In genomic region chr3:55084781-55085180, GRCm38 (mm10) we compare ENCODE assay signal across 31 mouse cellular contexts. TPM values are rescaled to one million over a fixed set of nuclear protein-coding genes. Genes with fewer than 3 reads are reported as not detected.
DNase-seq lines count a peak whose midpoint lies in the region; ATAC-seq and TF ChIP-seq lines count a peak whose summit lies in the region.
"Had no signal": no experiment of that assay in that cellular context is flagged by ENCODE, and none has a peak within 500 bp of the region (broad histone marks: within the 10 kb centered on the region; RNA-seq: fewer than 3 reads in every experiment).

No protein-coding gene starts in this region.

- no peak overlapping the region for H3K9ac ChIP-seq in forebrain, postnatal 0 days
- no peak overlapping the region for H3K9ac ChIP-seq in hindbrain, postnatal 0 days (replicated peaks; ENCODE audit: low read length)
- no peak overlapping the region for H3K9ac ChIP-seq in hindbrain, embryonic 11.5 days (ENCODE audit: low read depth, low read length)
- no peak overlapping the region for H3K9ac ChIP-seq in midbrain, postnatal 0 days (replicated peaks; ENCODE audit: low read length, poor library complexity, severe bottlenecking)
- no peak overlapping the region for H3K9ac ChIP-seq in midbrain, embryonic 13.5 days (replicated peaks)
- H3K9ac ChIP-seq: heart, embryonic 13.5 days; hindbrain, embryonic 15.5 days had no signal

- no peak overlapping the region for H3K27ac ChIP-seq in forebrain, postnatal 0 days (ENCODE audit: low read depth, low read length)
- H3K27ac ChIP-seq in forebrain, embryonic 10.5 days, result no peak overlapping the region
- H3K27ac ChIP-seq in hindbrain, postnatal 0 days, result 0 out of 2 replicates have a peak overlapping the region, but pooled peaks have one; percentile 9
- H3K27ac ChIP-seq in hindbrain, embryonic 11.5 days (ENCODE audit: low read depth, low read length), result no peak overlapping the region
- H3K27ac ChIP-seq in midbrain, postnatal 0 days (ENCODE audit: low read depth, low read length), result no peak overlapping the region
- no peak overlapping the region for H3K27ac ChIP-seq in midbrain, embryonic 13.5 days
- H3K27ac ChIP-seq: heart, adult 2 months; heart, embryonic 10.5 days; heart, embryonic 13.5 days; hindbrain, embryonic 15.5 days had no signal

- DNase-seq in cerebellum, postnatal 14 days, result peak; percentile 46 to 53
- no peak for DNase-seq in cerebellum, adult 9-10 months
- DNase-seq in forebrain, postnatal 0 days, result no peak
- DNase-seq in forebrain, embryonic 10.5 days (ENCODE audit: extremely low spot score, low spot score), result no peak
- peak; percentile 53 for DNase-seq in hindbrain, postnatal 0 days (ENCODE audit: low spot score)
- no peak for DNase-seq in hindbrain, embryonic 11.5 days (ENCODE audit: low spot score)
- DNase-seq in midbrain, postnatal 0 days (ENCODE audit: low spot score), result peak; percentile 66
- DNase-seq: adrenal gland, adult 2 months; adrenal gland, postnatal 14 days; B cell, adult 2 months; cerebellum, adult 11-12 months; cerebellum, adult 8-10 months; gastrocnemius, postnatal 10 days; gastrocnemius, postnatal 36 days; heart, adult 2 months; heart, postnatal 14 days; heart, postnatal 4 days; kidney, adult 18-20 months; kidney, adult 9 months had no signal

- TF ChIP-seq CTCF in forebrain, postnatal 0 days (IDR thresholded peaks at IDR 0.05; ENCODE audit: low read depth), result no peak
- no peak for TF ChIP-seq CTCF in hindbrain, postnatal 0 days (IDR thresholded peaks at IDR 0.05; ENCODE audit: low read depth)
- TF ChIP-seq CTCF in midbrain, postnatal 0 days (IDR thresholded peaks at IDR 0.05), result no peak

- no peaks in the 10 kb centered on the region for H3K4me1 ChIP-seq in forebrain, postnatal 0 days (ENCODE audit: insufficient read depth)
- H3K4me1 ChIP-seq in forebrain, embryonic 10.5 days, result no peaks in the 10 kb centered on the region
- peaks cover 5% of the 10 kb centered on the region; the same call in 1 of the 2 replicates for H3K4me1 ChIP-seq in hindbrain, postnatal 0 days (ENCODE audit: insufficient read depth, low read length)
- H3K4me1 ChIP-seq in hindbrain, embryonic 11.5 days (replicated peaks; ENCODE audit: control insufficient read depth, insufficient read depth, low read length), result no peaks in the 10 kb centered on the region
- no peaks in the 10 kb centered on the region for H3K4me1 ChIP-seq in midbrain, postnatal 0 days (ENCODE audit: insufficient read depth, low read length)
- H3K4me1 ChIP-seq in midbrain, embryonic 13.5 days (replicated peaks), result peaks cover 5% of the 10 kb centered on the region
- H3K4me1 ChIP-seq: heart, embryonic 10.5 days had no signal

- no peak overlapping the region for H3K4me3 ChIP-seq in forebrain, postnatal 0 days (ENCODE audit: low read depth, low read length)
- H3K4me3 ChIP-seq in forebrain, embryonic 10.5 days, result no peak overlapping the region
- H3K4me3 ChIP-seq in hindbrain, postnatal 0 days (ENCODE audit: low read length), result no peak overlapping the region
- H3K4me3 ChIP-seq in hindbrain, embryonic 11.5 days (ENCODE audit: low read depth, low read length), result no peak overlapping the region
- H3K4me3 ChIP-seq in midbrain, postnatal 0 days (ENCODE audit: low read depth, low read length), result no peak overlapping the region
- no peak overlapping the region for H3K4me3 ChIP-seq in midbrain, embryonic 13.5 days (replicated peaks)
- H3K4me3 ChIP-seq: heart, adult 2 months; heart, embryonic 10.5 days; heart, embryonic 13.5 days; hindbrain, embryonic 15.5 days had no signal

- H3K9me3 ChIP-seq in forebrain, postnatal 0 days (ENCODE audit: low read length), result no peaks in the 10 kb centered on the region
- H3K9me3 ChIP-seq in forebrain, embryonic 10.5 days, result no peaks in the 10 kb centered on the region
- no peaks in the 10 kb centered on the region for H3K9me3 ChIP-seq in hindbrain, postnatal 0 days (ENCODE audit: low read length)
- H3K9me3 ChIP-seq in hindbrain, embryonic 11.5 days (ENCODE audit: control insufficient read depth, low read length), result no peaks in the 10 kb centered on the region
- no peaks in the 10 kb centered on the region for H3K9me3 ChIP-seq in midbrain, postnatal 0 days (ENCODE audit: low read length)
- H3K9me3 ChIP-seq in midbrain, embryonic 13.5 days, result no peaks in the 10 kb centered on the region
- H3K9me3 ChIP-seq: G1E; heart, embryonic 10.5 days; heart, embryonic 13.5 days; hindbrain, embryonic 15.5 days had no signal

- peak; percentile 44; the same call in 1 of the 2 replicates for ATAC-seq in forebrain, postnatal 0 days
- ATAC-seq in hindbrain, postnatal 0 days, result peak; percentile 51; the same call in 1 of the 2 replicates
- no peak for ATAC-seq in hindbrain, embryonic 11.5 days (ENCODE audit: low FRiP score)
- ATAC-seq in midbrain, postnatal 0 days (ENCODE audit: low FRiP score), result no peak
- no peak for ATAC-seq in midbrain, embryonic 13.5 days
- ATAC-seq: inflammation-experienced regulatory T-cells, adult 6 months; intestine, embryonic 16.5 days; Patski had no signal

- 34% methylated on average over 6 of the region's 6 CpGs for WGBS in forebrain, postnatal 0 days
- 70% methylated on average over 6 of the region's 6 CpGs for WGBS in forebrain, embryonic 10.5 days
- 33% methylated on average over 6 of the region's 6 CpGs for WGBS in hindbrain, postnatal 0 days
- 64% methylated on average over 6 of the region's 6 CpGs for WGBS in hindbrain, embryonic 11.5 days
- 44% methylated on average over 6 of the region's 6 CpGs for WGBS in midbrain, postnatal 0 days
- WGBS in midbrain, embryonic 13.5 days, result 51% methylated on average over 6 of the region's 6 CpGs

- no peak overlapping the region for H3K4me2 ChIP-seq in forebrain, postnatal 0 days (ENCODE audit: low read depth)
- no peak overlapping the region for H3K4me2 ChIP-seq in hindbrain, postnatal 0 days (ENCODE audit: low read depth, low read length)
- H3K4me2 ChIP-seq in hindbrain, embryonic 11.5 days (replicated peaks; ENCODE audit: low read depth, low read length), result no peak overlapping the region
- H3K4me2 ChIP-seq in midbrain, postnatal 0 days (ENCODE audit: low read depth, low read length, poor library complexity, severe bottlenecking), result no peak overlapping the region
- no peak overlapping the region for H3K4me2 ChIP-seq in midbrain, embryonic 13.5 days (replicated peaks)
- H3K4me2 ChIP-seq: heart, embryonic 13.5 days; hindbrain, embryonic 15.5 days had no signal

- H3K36me3 ChIP-seq in forebrain, postnatal 0 days (ENCODE audit: insufficient read depth), result no peaks in the 10 kb centered on the region
- H3K36me3 ChIP-seq in forebrain, embryonic 10.5 days (replicated peaks), result no peaks in the 10 kb centered on the region
- no peaks in the 10 kb centered on the region for H3K36me3 ChIP-seq in hindbrain, postnatal 0 days (ENCODE audit: insufficient read depth, low read length)
- no peaks in the 10 kb centered on the region for H3K36me3 ChIP-seq in hindbrain, embryonic 11.5 days (ENCODE audit: control insufficient read depth, insufficient read depth, low read length)
- no peaks in the 10 kb centered on the region for H3K36me3 ChIP-seq in midbrain, postnatal 0 days (ENCODE audit: insufficient read depth, low read length)
- H3K36me3 ChIP-seq in midbrain, embryonic 13.5 days, result no peaks in the 10 kb centered on the region
- H3K36me3 ChIP-seq: G1E; heart, embryonic 10.5 days; heart, embryonic 13.5 days; hindbrain, embryonic 15.5 days had no signal

- no peaks in the 10 kb centered on the region for H3K27me3 ChIP-seq in forebrain, postnatal 0 days (ENCODE audit: insufficient read depth, low read length)
- no peaks in the 10 kb centered on the region for H3K27me3 ChIP-seq in forebrain, embryonic 10.5 days (ENCODE audit: poor library complexity, severe bottlenecking)
- no peaks in the 10 kb centered on the region for H3K27me3 ChIP-seq in hindbrain, postnatal 0 days (ENCODE audit: insufficient read depth, low read length)
- no peaks in the 10 kb centered on the region for H3K27me3 ChIP-seq in hindbrain, embryonic 11.5 days (ENCODE audit: control insufficient read depth, insufficient read depth, low read length)
- no peaks in the 10 kb centered on the region for H3K27me3 ChIP-seq in midbrain, postnatal 0 days (ENCODE audit: insufficient read depth, low read length)
- no peaks in the 10 kb centered on the region for H3K27me3 ChIP-seq in midbrain, embryonic 13.5 days
- H3K27me3 ChIP-seq: CH12.LX; heart, embryonic 13.5 days; Patski had no signal

RNA-seq across cellular contexts. Expression of gene Spg20, which starts 27.1 kb away (rescaled TPM):
- 14.1 and 14.7 TPM in 2 replicates for total RNA-seq in forebrain, postnatal 0 days (2014; rRNA removed)
- 6.5 and 9.2 TPM in 2 replicates for polyA plus RNA-seq in forebrain, postnatal 0 days (2015; fragmentation: Nextera tagmentation; extraction: Ambion mirVana)
- polyA plus RNA-seq in forebrain, embryonic 10.5 days (2016; fragmentation: Nextera tagmentation; extraction: Ambion mirVana), result 56.6 and 58.5 TPM in 2 replicates
- total RNA-seq in hindbrain, postnatal 0 days (2014; rRNA removed), result 14.8 and 18.4 TPM in 2 replicates
- polyA plus RNA-seq in hindbrain, postnatal 0 days (2015; fragmentation: Nextera tagmentation; extraction: Ambion mirVana), result 10.0 and 10.9 TPM in 2 replicates
- 49.6 and 49.7 TPM in 2 replicates for polyA plus RNA-seq in hindbrain, embryonic 11.5 days (2014; fragmentation: Nextera tagmentation; extraction: Ambion mirVana)
- 13.4 and 15.5 TPM in 2 replicates for total RNA-seq in midbrain, postnatal 0 days (2014; rRNA removed)
- polyA plus RNA-seq in midbrain, postnatal 0 days (2015; fragmentation: Nextera tagmentation; extraction: Ambion mirVana), result 8.3 and 9.3 TPM in 2 replicates
- 19.2 and 20.6 TPM in 2 replicates for polyA plus RNA-seq in midbrain, embryonic 13.5 days (2015; fragmentation: Nextera tagmentation; extraction: Ambion mirVana)

RNA-seq across cellular contexts. Expression of gene Ccna1, which starts 29.5 kb away (rescaled TPM):
- total RNA-seq in forebrain, postnatal 0 days (2014; rRNA removed), result 2.2 and 3.1 TPM in 2 replicates
- 4.3 and 5.6 TPM in 2 replicates for polyA plus RNA-seq in forebrain, postnatal 0 days (2015; fragmentation: Nextera tagmentation; extraction: Ambion mirVana)
- polyA plus RNA-seq in forebrain, embryonic 10.5 days (2016; fragmentation: Nextera tagmentation; extraction: Ambion mirVana), result 2.0 and 3.1 TPM in 2 replicates
- 0.68 and 1.3 TPM in 2 replicates for total RNA-seq in hindbrain, postnatal 0 days (2014; rRNA removed)
- polyA plus RNA-seq in hindbrain, postnatal 0 days (2015; fragmentation: Nextera tagmentation; extraction: Ambion mirVana), result 2.0 and 4.2 TPM in 2 replicates
- 1.6 and 3.7 TPM in 2 replicates for polyA plus RNA-seq in hindbrain, embryonic 11.5 days (2014; fragmentation: Nextera tagmentation; extraction: Ambion mirVana)
- 1.2 and 3.6 TPM in 2 replicates for total RNA-seq in midbrain, postnatal 0 days (2014; rRNA removed)
- polyA plus RNA-seq in midbrain, postnatal 0 days (2015; fragmentation: Nextera tagmentation; extraction: Ambion mirVana), result 2.6 and 2.9 TPM in 2 replicates
- 1.4 and 2.0 TPM in 2 replicates for polyA plus RNA-seq in midbrain, embryonic 13.5 days (2015; fragmentation: Nextera tagmentation; extraction: Ambion mirVana)
- total RNA-seq: CH12.LX; G1E; gastrocnemius, adult 18-20 months; gastrocnemius, postnatal 36 days; granulocyte monocyte progenitor cell, adult 5-6 weeks; heart, adult 2 months had no signal
- polyA plus RNA-seq: adrenal gland, adult 2 months; G1E; inflammation-experienced regulatory T-cells, adult 6 months had no signal

RNA-seq across cellular contexts. Expression of gene Ccdc169, which starts 52.4 kb away (rescaled TPM):
- total RNA-seq in forebrain, postnatal 0 days (2014; rRNA removed), result 0.08 TPM in 1 of 2 replicates, not detected in the other
- polyA plus RNA-seq in forebrain, postnatal 0 days (2015; fragmentation: Nextera tagmentation; extraction: Ambion mirVana), result 0.06 TPM in 1 of 2 replicates, not detected in the other
- 0.06 TPM in 1 of 2 replicates, not detected in the other for polyA plus RNA-seq in forebrain, embryonic 10.5 days (2016; fragmentation: Nextera tagmentation; extraction: Ambion mirVana)
- total RNA-seq in hindbrain, postnatal 0 days (2014; rRNA removed), result 0.54 TPM in 1 of 2 replicates, not detected in the other
- polyA plus RNA-seq in hindbrain, postnatal 0 days (2015; fragmentation: Nextera tagmentation; extraction: Ambion mirVana), result 0.06 TPM in 1 of 2 replicates, not detected in the other
- polyA plus RNA-seq in hindbrain, embryonic 11.5 days (2014; fragmentation: Nextera tagmentation; extraction: Ambion mirVana), result 0.20 TPM in 1 of 2 replicates, not detected in the other
- 0.05 and 2.2 TPM in 2 replicates for total RNA-seq in midbrain, postnatal 0 days (2014; rRNA removed)
- polyA plus RNA-seq in midbrain, postnatal 0 days (2015; fragmentation: Nextera tagmentation; extraction: Ambion mirVana), result 0.11 and 0.16 TPM in 2 replicates
- polyA plus RNA-seq in midbrain, embryonic 13.5 days (2015; fragmentation: Nextera tagmentation; extraction: Ambion mirVana), result 0.05 TPM in 1 of 2 replicates, not detected in the other
- total RNA-seq: adrenal gland, postnatal 14 days; gastrocnemius, adult 18-20 months; heart, adult 2 months had no signal
- polyA plus RNA-seq: adrenal gland, adult 2 months; G1E; heart, adult 2 months; heart, embryonic 16.5 days; inflammation-experienced regulatory T-cells, adult 6 months; intestine, embryonic 16.5 days had no signal

Comparison
In these comparisons a context has a peak if more than half of its experiments do, and no peak if none do; other contexts are left out.
1. DNase-seq: peak in cerebellum, postnatal 14 days (2 of 2), hindbrain, postnatal 0 days (single experiment) and midbrain, postnatal 0 days (single experiment); none in cerebellum, adult 9-10 months (single experiment), forebrain, postnatal 0 days (single experiment), forebrain, embryonic 10.5 days (single experiment) and hindbrain, embryonic 11.5 days (single experiment).
2. ATAC-seq: peak in forebrain, postnatal 0 days (single experiment) and hindbrain, postnatal 0 days (single experiment); none in hindbrain, embryonic 11.5 days (single experiment), midbrain, postnatal 0 days (single experiment) and midbrain, embryonic 13.5 days (single experiment).